Mouse (Mus musculus): Measurements from ENCODE around the gene Vmn2r63.
"Not testable (repeated sequence)": the region's sequence is repeated elsewhere in the genome, so short reads cannot be mapped to it uniquely, and the experiment has no call there.

- not testable (repeated sequence) for TF ChIP-seq ZKSCAN1 (IDR thresholded peaks at IDR 0.05; ENCODE audit: borderline replicate concordance, low read depth, low read length); TCF12 (IDR thresholded peaks at IDR 0.05; ENCODE audit: low read depth, low read length); JUN (IDR thresholded peaks at IDR 0.05; ENCODE audit: insufficient read depth, low read depth, low read length); POLR2A (IDR thresholded peaks at IDR 0.05; ENCODE audit: low read depth, low read length); MAFK (IDR thresholded peaks at IDR 0.05; ENCODE audit: insufficient replicate concordance, low read length); ZNF384 (IDR thresholded peaks at IDR 0.05; ENCODE audit: low read depth, low read length); ZMIZ1 (IDR thresholded peaks at IDR 0.05; ENCODE audit: low read depth, low read length); MAX (IDR thresholded peaks at IDR 0.05; ENCODE audit: low read length); TBP (conservative IDR thresholded peaks at IDR 0.05; ENCODE audit: low read depth, low read length); CTCF (conservative IDR thresholded peaks at IDR 0.05 in 1 of 2, IDR thresholded peaks at IDR 0.05 in 1 of 2; ENCODE audit: low read depth in 2 of 2, low read length in 2 of 2)
Measured at GRCm38 (mm10) chr7:42933722-42934121, at the start of gene Vmn2r63.

Measured in CH12.LX (cell line).